Mouse (Mus musculus) frontal cortex, adult (tissue): Measurements from ENCODE around the gene Fgfr2.

Experiments used
- ATAC-seq: cut with Nextera tagmentation; 2 replicates; pipeline ENCODE4 v1.9.2; 2017; ENCODE audit warnings: mild to moderate bottlenecking, moderate library complexity, mixed read lengths; ENCODE audit not compliant: low TSS enrichment

Gene Fgfr2

GRCm38 (mm10) chr7:132411708-132412107 lies 711.4 kb downstream of the Fgfr2 start:
- ATAC-seq = no peak

GRCm38 (mm10) chr7:132410958-132411357 lies 712.2 kb downstream of the Fgfr2 start:
- ATAC-seq = no peak

- ATAC-seq = peak; percentile 93
Observed at GRCm38 (mm10) chr7:132409890-132410289, 713.3 kb downstream of the Fgfr2 start.

GRCm38 (mm10) chr7:132402377-132403084 lies 720.6 kb downstream of the Fgfr2 start:
- ATAC-seq = no peak

GRCm38 (mm10) chr7:132398487-132398886 lies 724.7 kb downstream of the Fgfr2 start:
- ATAC-seq = no peak

- no peak for ATAC-seq
Observed at GRCm38 (mm10) chr7:132396661-132397322, 726.4 kb downstream of the Fgfr2 start.

GRCm38 (mm10) chr7:132393582-132394175 lies 729.5 kb downstream of the Fgfr2 start:
- ATAC-seq = no peak

GRCm38 (mm10) chr7:132393014-132393406 lies 730.1 kb downstream of the Fgfr2 start:
- ATAC-seq = no peak

- ATAC-seq = no peak
Observed at GRCm38 (mm10) chr7:132392233-132393013, 730.7 kb downstream of the Fgfr2 start.

- ATAC-seq = no peak
Observed at GRCm38 (mm10) chr7:132389473-132389872, 733.7 kb downstream of the Fgfr2 start.

- ATAC-seq = no peak
Observed at GRCm38 (mm10) chr7:132387507-132387906, 735.6 kb downstream of the Fgfr2 start.

GRCm38 (mm10) chr7:132386316-132386715 lies 736.8 kb downstream of the Fgfr2 start:
- ATAC-seq = no peak

- ATAC-seq = peak; percentile 77
Observed at GRCm38 (mm10) chr7:132385456-132386130, 737.6 kb downstream of the Fgfr2 start.

GRCm38 (mm10) chr7:132384736-132385455 lies 738.3 kb downstream of the Fgfr2 start:
- no peak for ATAC-seq

- ATAC-seq = no peak
Observed at GRCm38 (mm10) chr7:132380634-132381336, 742.4 kb downstream of the Fgfr2 start.

- ATAC-seq = no peak
Observed at GRCm38 (mm10) chr7:132377913-132378312, 745.2 kb downstream of the Fgfr2 start.

- ATAC-seq = no peak
Observed at GRCm38 (mm10) chr7:132373594-132374378, 749.4 kb downstream of the Fgfr2 start.

GRCm38 (mm10) chr7:132372752-132373513 lies 750.2 kb downstream of the Fgfr2 start:
- ATAC-seq = no peak

GRCm38 (mm10) chr7:132371832-132372231 lies 751.3 kb downstream of the Fgfr2 start:
- ATAC-seq = no peak
